Mouse (Mus musculus) kidney, embryonic 15.5 days (tissue): Measurements from ENCODE around the gene BC030500. TPM values are rescaled to one million over a fixed set of nuclear protein-coding genes. Genes with fewer than 3 reads are reported as not detected.

Source experiments
- ATAC-seq: fragments of 200-750 bp; cut with Nextera tagmentation; replicated peaks from 2 replicates; pipeline ENCODE4 v1.8.0; 2017; ENCODE audit warnings: moderate TSS enrichment; ENCODE audit not compliant: low FRiP score
- H3K27ac ChIP-seq: fragments of 300-500 bp; sonication (generic); 2 replicates; pipeline ENCODE4 v1.5.1; 2015; ENCODE audit warnings: mild to moderate bottlenecking, inconsistent platforms
- H3K27me3 ChIP-seq: fragments of 300-500 bp; sonication (generic); 2 replicates; pipeline ENCODE4 v1.6.1; 2015; ENCODE audit warnings: inconsistent platforms
- H3K36me3 ChIP-seq: fragments of 300-500 bp; sonication (generic); 2 replicates; pipeline ENCODE4 v1.6.1; 2015; ENCODE audit warnings: inconsistent platforms
- H3K4me1 ChIP-seq: fragments of 300-500 bp; sonication (generic); 2 replicates; pipeline ENCODE4 v1.6.1; 2015; ENCODE audit warnings: inconsistent platforms
- H3K4me2 ChIP-seq: fragments of 300-500 bp; sonication (generic); 2 replicates; pipeline ENCODE4 v1.6.1; 2015; ENCODE audit warnings: moderate library complexity, mild to moderate bottlenecking, inconsistent platforms
- H3K4me3 ChIP-seq: fragments of 300-500 bp; sonication (generic); replicated peaks from 2 replicates; pipeline ENCODE4 v1.5.1; 2015; ENCODE audit warnings: mild to moderate bottlenecking, inconsistent platforms
- H3K9ac ChIP-seq: fragments of 300-500 bp; sonication (generic); 2 replicates; pipeline ENCODE4 v1.6.1; 2015; ENCODE audit warnings: mild to moderate bottlenecking, inconsistent platforms
- H3K9me3 ChIP-seq: fragments of 300-500 bp; sonication (generic); replicated peaks from 2 replicates; pipeline ENCODE4 v1.6.1; 2016; ENCODE audit warnings: inconsistent platforms
- WGBS: fragments of 180-500 bp; shearing (Covaris S2); methylation state at CpG from one replicate; pipeline ENCODE4 v1.1.7; 2015; ENCODE audit warnings: mixed read lengths; 5-methylcytosine and 5-hydroxymethylcytosine counted together
- polyA plus RNA-seq: library from polyadenylated mRNA; unstranded; fragments of >200 nt; fragmentation: Nextera tagmentation; extraction: Ambion mirVana; gene quantifications from 2 replicates; pipeline ENCODE4 v1.2.1, GENCODE M21; 2015

BC030500 gene
- polyA plus RNA-seq, result 2.6 and 3.5 TPM in 2 replicates

DNA sequence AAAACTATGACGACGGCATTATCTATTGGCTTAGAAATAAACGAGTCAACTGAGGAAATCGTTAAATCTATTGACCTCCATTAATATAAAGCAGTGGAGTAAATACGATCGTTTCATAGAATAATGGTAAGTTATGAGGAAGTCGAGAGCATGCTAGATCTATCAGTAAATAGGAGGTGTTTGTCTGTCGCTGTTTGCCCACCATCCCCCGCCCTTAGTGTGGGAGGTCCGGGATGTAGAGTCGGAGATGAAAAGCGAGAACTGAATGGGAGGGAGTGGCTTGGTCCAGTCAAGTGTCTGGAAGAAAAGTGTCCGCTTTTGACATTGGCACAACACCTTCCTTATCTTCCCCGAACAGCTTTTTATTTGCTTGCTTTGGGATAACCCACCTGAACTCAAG lies at the start of gene BC030500:
Gene BC030500, plus strand, starts transcription at position 79 of the 400 bp plus-strand sequence.
- WGBS, result 9% methylated on average over 14 of the region's 14 CpGs
- H3K27ac ChIP-seq, result 0 out of 2 replicates have a peak within 1 kb of the TSS, but pooled peaks have one; percentile 18
- peak; percentile 27; the same call in 1 of the 2 replicates for ATAC-seq
- H3K9ac ChIP-seq, result peak within 1 kb of the TSS; percentile 44; the same call in 1 of the 2 replicates
- no peaks in the 10 kb centered on the region for H3K36me3 ChIP-seq
- peaks cover 16% of the 10 kb centered on the region for H3K4me1 ChIP-seq
- H3K27me3 ChIP-seq, result peaks cover 24% of the 10 kb centered on the region
- peak within 1 kb of the TSS; percentile 97 for H3K4me2 ChIP-seq
- H3K4me3 ChIP-seq, result peak within 1 kb of the TSS; percentile 61
- H3K9me3 ChIP-seq, result no peaks in the 10 kb centered on the region

DNA sequence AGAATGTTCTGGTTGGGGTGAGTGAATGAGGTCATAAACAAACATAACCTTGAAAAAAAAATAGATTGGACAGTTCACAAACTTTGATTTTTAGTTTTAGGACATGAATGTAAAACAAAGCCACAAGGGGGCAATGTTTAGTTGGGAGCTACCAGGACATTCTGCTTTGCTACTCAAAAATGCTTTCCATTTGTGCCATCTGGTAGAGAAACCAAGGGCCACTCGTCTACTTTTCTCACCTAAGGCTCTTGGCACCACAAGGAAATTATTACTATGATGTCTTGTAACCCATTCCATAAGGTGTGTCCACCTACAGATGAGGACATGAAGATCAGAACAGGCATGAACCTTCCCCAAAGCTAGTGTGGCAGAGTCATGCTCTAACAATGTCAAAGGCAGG lies 25.1 kb upstream of the BC030500 start:
- no peak overlapping the region for H3K4me3 ChIP-seq
- H3K4me1 ChIP-seq, result no peaks in the 10 kb centered on the region
- H3K27ac ChIP-seq, result no peak overlapping the region
- ATAC-seq, result no peak
- no peaks in the 10 kb centered on the region for H3K27me3 ChIP-seq
- H3K36me3 ChIP-seq, result no peaks in the 10 kb centered on the region
- 9% methylated on average over 1 of the region's 1 CpGs for WGBS
- no peak overlapping the region for H3K9ac ChIP-seq
- H3K9me3 ChIP-seq, result no peaks in the 10 kb centered on the region
- H3K4me2 ChIP-seq, result no peak overlapping the region

DNA sequence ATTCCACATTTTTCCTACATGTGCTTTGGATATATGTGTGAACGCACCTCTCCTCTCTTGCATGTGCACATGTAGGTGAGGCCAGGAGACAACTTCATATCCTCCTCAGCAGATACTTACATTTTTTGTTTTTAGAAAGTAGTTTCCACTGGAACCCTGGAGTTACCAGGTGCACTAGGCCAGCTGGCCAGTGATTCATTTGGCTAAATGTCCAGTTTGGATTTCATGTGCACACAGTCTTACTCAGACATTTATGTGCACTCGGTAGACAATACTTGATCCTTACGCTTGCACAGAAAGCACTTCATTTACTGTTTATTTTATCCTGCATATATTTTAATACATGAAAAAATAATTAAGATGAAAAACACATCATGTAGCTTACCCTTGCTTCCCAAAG lies 21.0 kb upstream of the BC030500 start:
- Histone ChIP-seq H3K27ac (no peak overlapping the region), H3K4me3 (no peak overlapping the region), H3K9me3 (no peaks in the 10 kb centered on the region), H3K9ac (no peak overlapping the region), H3K4me2 (no peak overlapping the region), H3K27me3 (no peaks in the 10 kb centered on the region), H3K36me3 (no peaks in the 10 kb centered on the region), H3K4me1 (no peaks in the 10 kb centered on the region)
- no peak for ATAC-seq
- 91% methylated on average over 3 of the region's 3 CpGs for WGBS

DNA sequence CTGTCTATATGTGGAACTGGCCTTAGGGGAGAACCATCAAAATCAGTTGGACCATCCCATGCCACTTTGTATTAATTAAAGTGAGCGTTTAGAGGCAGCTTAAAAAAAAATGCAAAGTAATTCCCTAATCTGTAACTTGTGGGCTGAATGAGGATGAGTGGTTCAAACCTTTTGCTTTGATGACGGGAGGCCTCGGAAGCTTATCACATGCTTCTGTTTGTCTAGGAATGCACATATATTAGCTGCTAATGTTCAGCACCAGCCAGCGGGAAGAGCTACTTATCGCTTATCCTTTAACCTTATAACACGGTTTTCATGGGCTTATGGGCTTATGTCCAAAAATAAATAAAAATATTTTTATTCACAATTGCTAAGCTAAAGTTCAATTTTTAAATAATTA lies 15.6 kb upstream of the BC030500 start:
- no peak overlapping the region for H3K4me3 ChIP-seq
- no peaks in the 10 kb centered on the region for H3K36me3 ChIP-seq
- H3K4me2 ChIP-seq, result no peak overlapping the region
- H3K27me3 ChIP-seq, result no peaks in the 10 kb centered on the region
- H3K9ac ChIP-seq, result no peak overlapping the region
- no peak overlapping the region for H3K27ac ChIP-seq
- H3K4me1 ChIP-seq, result no peaks in the 10 kb centered on the region
- H3K9me3 ChIP-seq, result no peaks in the 10 kb centered on the region
- ATAC-seq, result no peak
- WGBS, result 70% methylated on average over 6 of the region's 6 CpGs

DNA sequence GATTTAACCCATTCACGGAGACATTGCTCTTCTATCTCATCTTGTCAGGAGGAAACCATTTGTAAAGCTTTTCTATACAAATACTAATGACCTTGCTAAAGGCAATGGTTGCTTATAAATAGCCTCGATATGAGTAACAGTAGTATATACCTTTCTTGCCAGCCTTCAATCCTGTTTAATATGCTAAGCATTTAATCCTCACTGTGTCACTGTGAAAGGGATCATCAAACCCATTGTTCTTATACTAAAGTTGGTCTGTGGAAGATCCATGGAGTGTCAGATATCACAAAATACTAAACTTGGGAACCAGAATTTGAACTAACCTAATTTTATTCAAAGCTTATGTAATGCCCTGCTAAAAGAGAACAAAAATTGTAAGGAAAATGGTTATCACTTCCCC lies 7.1 kb upstream of the BC030500 start:
- H3K9ac ChIP-seq, result no peak overlapping the region

DNA sequence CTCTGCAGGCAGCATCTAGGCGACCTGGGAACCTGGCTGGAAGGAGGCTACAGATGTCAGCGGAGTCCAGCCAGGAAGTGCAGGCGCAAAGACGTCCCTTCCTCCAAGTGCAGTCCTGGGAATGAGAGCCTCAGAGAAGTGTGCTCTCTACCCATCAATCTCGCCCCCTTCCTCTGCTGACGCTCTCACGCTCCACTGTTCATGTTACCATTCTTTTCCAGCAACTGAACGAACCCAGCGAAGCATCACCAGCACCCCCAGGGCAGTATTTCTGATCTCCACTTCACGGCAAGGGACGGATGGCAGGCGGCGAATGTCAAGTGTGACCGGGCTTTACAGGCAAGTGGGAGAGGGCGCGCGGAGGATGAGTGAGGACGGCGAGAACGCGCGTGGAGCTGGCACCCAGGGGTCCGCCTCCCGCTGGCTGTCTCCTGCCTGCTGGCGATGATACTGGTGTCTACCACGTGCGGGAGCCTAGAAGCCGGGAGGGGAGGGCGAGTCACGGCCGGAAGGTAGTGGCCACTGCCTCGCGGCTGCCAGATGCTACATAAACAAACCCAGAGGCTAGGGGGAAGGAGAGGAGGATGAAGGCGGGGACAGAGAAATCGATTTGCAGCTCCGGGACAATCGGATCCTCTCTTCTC lies 763 bp downstream of the BC030500 start, which contains the start of gene Galntl6:
Gene Galntl6, minus strand, starts transcription at position 445 of the 644 bp plus-strand sequence.
- H3K4me3 ChIP-seq, result peak within 1 kb of the TSS; percentile 61
- no peaks in the 10 kb centered on the region for H3K36me3 ChIP-seq
- no peaks in the 10 kb centered on the region for H3K9me3 ChIP-seq
- peaks cover 16% of the 10 kb centered on the region for H3K4me1 ChIP-seq
- H3K4me2 ChIP-seq, result peak within 1 kb of the TSS; percentile 97
- H3K27me3 ChIP-seq, result peaks cover 24% of the 10 kb centered on the region
- peak; percentile 76 for ATAC-seq
- under 1% methylated on average over 37 of the region's 37 CpGs for WGBS
- peak within 1 kb of the TSS; percentile 44 for H3K9ac ChIP-seq
- peak within 1 kb of the TSS; percentile 18; the same call in 1 of the 2 replicates for H3K27ac ChIP-seq

More for the DNA sequence above, 7.1 kb upstream of the BC030500 start:
- Histone ChIP-seq H3K4me2 (no peak overlapping the region), H3K4me1 (no peaks in the 10 kb centered on the region), H3K36me3 (no peaks in the 10 kb centered on the region), H3K9me3 (no peaks in the 10 kb centered on the region), H3K27me3 (no peaks in the 10 kb centered on the region), H3K27ac (no peak overlapping the region), H3K4me3 (no peak overlapping the region)
- ATAC-seq, result no peak
- WGBS, result 46% methylated on average over 2 of the region's 2 CpGs

DNA sequence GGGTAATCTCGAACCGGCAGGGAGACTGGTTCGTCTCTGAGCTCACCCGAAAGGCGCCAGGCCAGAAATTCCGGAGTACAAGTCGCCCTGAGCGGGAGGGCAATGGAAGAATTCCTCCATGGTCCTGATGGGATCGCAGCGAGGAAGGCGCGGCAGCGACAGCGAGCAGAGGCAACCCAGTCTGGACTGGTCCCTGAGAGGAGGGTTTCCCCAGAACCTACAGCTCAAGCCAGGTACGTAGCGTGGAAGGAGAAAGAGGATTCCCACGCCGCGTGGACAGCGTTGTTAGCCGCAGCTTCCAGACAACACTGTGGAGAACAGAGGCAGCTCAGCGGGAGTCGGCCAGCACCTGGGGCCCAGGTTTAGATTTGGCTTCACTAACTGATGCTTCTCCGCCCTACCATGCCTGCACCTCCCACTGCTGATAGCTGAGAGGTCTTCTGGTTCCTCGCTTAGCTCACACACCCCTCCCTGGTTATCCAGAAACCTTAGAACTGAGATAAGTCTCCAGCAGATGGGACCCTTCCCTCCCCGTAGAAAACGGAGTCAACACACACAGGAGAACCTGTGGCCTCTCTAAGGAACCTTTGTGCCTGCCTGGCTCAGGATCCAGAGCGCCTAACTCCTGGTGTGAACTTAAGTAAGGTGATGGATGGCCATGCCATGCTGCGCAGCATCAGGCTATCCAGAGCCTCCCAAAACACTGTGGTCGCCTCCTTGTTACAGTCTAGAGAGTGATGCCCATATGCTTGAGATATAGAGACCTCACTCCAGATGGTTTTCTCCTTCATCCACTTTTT lies 1.5 kb downstream of the BC030500 start:
- H3K9me3 ChIP-seq, result no peaks in the 10 kb centered on the region
- peak; percentile 76 for ATAC-seq
- peaks cover 16% of the 10 kb centered on the region for H3K4me1 ChIP-seq
- H3K36me3 ChIP-seq, result no peaks in the 10 kb centered on the region
- WGBS, result 2% methylated on average over 30 of the region's 30 CpGs
- peak overlapping the region; percentile 18; the same call in 1 of the 2 replicates for H3K27ac ChIP-seq
- peak overlapping the region; percentile 44 for H3K9ac ChIP-seq
- peak overlapping the region; percentile 97 for H3K4me2 ChIP-seq
- H3K4me3 ChIP-seq, result peak overlapping the region; percentile 61
- H3K27me3 ChIP-seq, result peaks cover 24% of the 10 kb centered on the region

DNA sequence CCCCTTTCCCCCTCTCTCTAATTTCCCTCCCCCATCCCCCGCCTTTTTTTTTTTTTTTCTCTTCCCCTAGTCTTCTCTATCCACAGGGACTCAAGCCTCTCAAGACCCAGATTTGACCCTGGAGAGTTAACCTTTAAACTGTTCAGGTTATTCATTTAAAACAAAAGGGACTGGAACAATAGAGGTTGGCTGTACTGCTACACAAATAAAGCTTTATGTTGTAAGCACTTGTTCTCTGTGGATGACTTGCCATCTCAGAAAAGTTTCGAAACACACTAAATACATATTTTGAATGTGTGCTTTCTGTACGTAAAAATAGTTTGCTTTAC lies 2.0 kb downstream of the BC030500 start:
- no peaks in the 10 kb centered on the region for H3K36me3 ChIP-seq
- no peak overlapping the region for H3K27ac ChIP-seq
- H3K9me3 ChIP-seq, result no peaks in the 10 kb centered on the region
- peaks cover 16% of the 10 kb centered on the region for H3K4me1 ChIP-seq
- peak; percentile 54; the same call in 1 of the 2 replicates for ATAC-seq
- peak overlapping the region; percentile 97; the same call in 1 of the 2 replicates for H3K4me2 ChIP-seq
- peak overlapping the region; percentile 61; the same call in 1 of the 2 replicates for H3K4me3 ChIP-seq
- no peak overlapping the region for H3K9ac ChIP-seq
- H3K27me3 ChIP-seq, result peaks cover 24% of the 10 kb centered on the region
- WGBS, result 70% methylated on average over 3 of the region's 3 CpGs

DNA sequence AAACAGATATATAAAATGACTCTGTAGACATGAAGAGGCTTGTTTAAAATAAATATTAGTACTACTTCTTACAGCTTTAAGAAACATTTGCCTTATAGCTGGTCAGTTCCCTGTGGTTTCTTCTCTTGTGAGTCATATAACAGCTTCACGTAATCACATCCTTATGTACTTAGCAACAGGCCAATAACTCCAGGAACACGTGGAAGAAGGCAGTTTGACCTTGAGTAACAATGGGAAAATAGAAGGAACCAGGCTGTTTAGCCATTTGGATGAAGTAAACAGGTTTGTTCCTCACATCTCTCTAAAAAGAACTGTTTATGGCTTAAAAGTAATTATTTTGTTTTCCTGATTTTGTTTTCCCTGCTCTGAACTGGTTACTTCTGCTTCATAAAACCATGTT lies 3.6 kb downstream of the BC030500 start:
- ATAC-seq, result no peak
- no peak overlapping the region for H3K27ac ChIP-seq
- H3K4me1 ChIP-seq, result peaks cover 16% of the 10 kb centered on the region
- H3K4me2 ChIP-seq, result no peak overlapping the region
- 44% methylated on average over 2 of the region's 2 CpGs for WGBS
- H3K27me3 ChIP-seq, result peaks cover 24% of the 10 kb centered on the region
- no peak overlapping the region for H3K9ac ChIP-seq
- no peaks in the 10 kb centered on the region for H3K9me3 ChIP-seq
- H3K36me3 ChIP-seq, result no peaks in the 10 kb centered on the region
- H3K4me3 ChIP-seq, result no peak overlapping the region

DNA sequence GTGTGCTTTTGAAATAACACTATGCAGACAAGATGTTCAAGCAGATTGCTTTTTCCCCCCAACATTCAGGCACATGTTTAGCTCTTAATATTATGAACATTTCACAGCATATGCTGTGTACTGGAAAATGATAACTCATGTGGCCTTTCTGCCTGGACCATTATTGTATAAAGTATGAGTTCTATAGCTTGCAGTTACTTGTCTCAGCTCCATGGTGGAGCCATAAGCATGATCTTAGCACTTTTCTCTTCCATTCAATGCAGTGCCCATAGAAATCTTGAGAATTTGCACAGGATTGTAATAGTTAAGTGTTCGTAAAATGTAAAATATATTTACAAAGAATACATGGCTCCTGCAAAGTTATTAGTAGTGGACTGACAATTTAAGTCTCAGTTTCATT lies 19.5 kb downstream of the BC030500 start:
- Histone ChIP-seq H3K9ac (no peak overlapping the region), H3K27me3 (no peaks in the 10 kb centered on the region), H3K4me1 (no peaks in the 10 kb centered on the region), H3K27ac (no peak overlapping the region), H3K4me2 (no peak overlapping the region), H3K9me3 (no peaks in the 10 kb centered on the region), H3K36me3 (no peaks in the 10 kb centered on the region), H3K4me3 (no peak overlapping the region)
- no peak for ATAC-seq
- WGBS, result 72% methylated on average over 1 of the region's 1 CpGs

DNA sequence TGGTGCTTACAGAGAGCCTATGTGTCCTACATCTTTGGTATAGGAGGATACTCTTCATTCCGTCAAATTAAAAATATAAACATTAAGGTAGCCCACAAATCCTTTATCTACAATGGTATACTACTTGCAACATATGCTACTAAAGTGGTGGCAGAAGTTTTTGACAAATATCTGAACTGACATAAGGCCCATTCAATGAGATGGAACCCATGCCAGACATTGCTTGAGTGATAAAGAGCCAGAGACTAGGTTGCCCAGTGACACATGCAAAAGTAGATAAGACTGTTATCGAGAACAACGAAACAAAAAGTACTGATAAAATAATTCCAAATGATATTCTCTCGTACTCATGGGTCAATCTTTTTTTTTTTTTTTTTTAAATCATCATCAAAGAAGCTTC lies 32.2 kb downstream of the BC030500 start:
- H3K4me1 ChIP-seq, result no peaks in the 10 kb centered on the region
- H3K4me2 ChIP-seq, result no peak overlapping the region
- no peaks in the 10 kb centered on the region for H3K9me3 ChIP-seq
- H3K4me3 ChIP-seq, result no peak overlapping the region
- 88% methylated on average over 4 of the region's 4 CpGs for WGBS
- H3K27ac ChIP-seq, result no peak overlapping the region
- H3K9ac ChIP-seq, result no peak overlapping the region
- H3K27me3 ChIP-seq, result no peaks in the 10 kb centered on the region
- H3K36me3 ChIP-seq, result no peaks in the 10 kb centered on the region
- ATAC-seq, result no peak

DNA sequence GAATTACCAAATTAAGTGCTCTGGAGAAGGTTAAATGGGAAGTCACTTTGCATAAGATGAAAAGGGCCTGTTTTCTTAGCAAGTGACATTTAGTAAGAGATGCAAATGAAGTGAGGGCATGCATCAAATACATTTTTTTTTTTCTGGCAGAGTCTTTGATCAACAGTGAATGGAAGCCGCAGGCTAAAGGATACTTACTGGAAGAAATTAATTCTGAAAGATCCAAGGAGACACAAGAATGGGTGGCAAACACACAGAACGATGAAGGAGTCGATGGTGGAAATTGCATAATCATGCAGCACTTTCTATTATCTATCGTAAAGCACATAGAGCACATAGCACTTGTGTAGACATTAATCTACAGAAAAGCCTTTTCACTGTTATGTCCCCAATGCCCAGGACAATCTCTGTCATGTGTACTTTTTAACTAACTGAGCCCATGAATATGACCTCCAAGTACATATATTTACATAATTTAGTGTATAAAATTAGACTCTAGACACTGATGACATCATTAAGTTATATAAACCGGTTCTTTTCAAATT lies 45.7 kb downstream of the BC030500 start:
- no peak overlapping the region for H3K4me2 ChIP-seq
- WGBS, result 90% methylated on average over 5 of the region's 5 CpGs
- H3K36me3 ChIP-seq, result no peaks in the 10 kb centered on the region
- no peak overlapping the region for H3K27ac ChIP-seq
- H3K4me1 ChIP-seq, result no peaks in the 10 kb centered on the region
- ATAC-seq, result no peak
- no peaks in the 10 kb centered on the region for H3K9me3 ChIP-seq
- H3K4me3 ChIP-seq, result no peak overlapping the region
- H3K9ac ChIP-seq, result no peak overlapping the region
- H3K27me3 ChIP-seq, result no peaks in the 10 kb centered on the region
